Mouse (Mus musculus) forebrain, embryonic 16.5 days (tissue): ENCODE results near the gene Ccdc63. TPM values are rescaled to one million over a fixed set of nuclear protein-coding genes. Genes with fewer than 3 reads are reported as not detected.

Experiments
- ATAC-seq: fragments of 200-750 bp; cut with Nextera tagmentation; 2 replicates; pipeline ENCODE4 v1.8.0; 2017; ENCODE audit warnings: mild to moderate bottlenecking, moderate library complexity
- H3K27ac ChIP-seq: fragments of 300-500 bp; sonication (generic); 2 replicates; pipeline ENCODE4 v1.5.1; 2014; ENCODE audit warnings: low read length, control low read depth
- H3K27me3 ChIP-seq: fragments of 300-500 bp; sonication (generic); replicated peaks from 2 replicates; pipeline ENCODE4 v1.6.1; 2014; ENCODE audit warnings: low read length; ENCODE audit not compliant: control insufficient read depth, insufficient read depth
- H3K36me3 ChIP-seq: fragments of 300-500 bp; sonication (generic); 2 replicates; pipeline ENCODE4 v1.6.1; 2014; ENCODE audit not compliant: control insufficient read depth, insufficient read depth
- H3K4me1 ChIP-seq: fragments of 300-500 bp; sonication (generic); replicated peaks from 2 replicates; pipeline ENCODE4 v1.6.1; 2014; ENCODE audit warnings: low read length; ENCODE audit not compliant: control insufficient read depth, insufficient read depth
- H3K4me2 ChIP-seq: fragments of 300-500 bp; sonication (generic); 2 replicates; pipeline ENCODE4 v1.6.1; 2014; ENCODE audit warnings: mild to moderate bottlenecking, low read length, control low read depth
- H3K4me3 ChIP-seq: fragments of 300-500 bp; sonication (generic); replicated peaks from 2 replicates; pipeline ENCODE4 v1.5.1; 2014; ENCODE audit warnings: mild to moderate bottlenecking, low read length, control low read depth
- H3K9ac ChIP-seq: fragments of 300-500 bp; sonication (generic); replicated peaks from 2 replicates; pipeline ENCODE4 v1.6.1; 2014; ENCODE audit warnings: low read depth, low read length, control low read depth
- H3K9me3 ChIP-seq: fragments of 300-500 bp; sonication (generic); 2 replicates; pipeline ENCODE4 v1.6.1; 2016; ENCODE audit warnings: low read length; ENCODE audit not compliant: control insufficient read depth
- WGBS: fragments of 180-500 bp; shearing (Covaris S2); extraction: QIAGEN DNeasy Blood & Tissue Kit; methylation state at CpG from one replicate; pipeline ENCODE4 v1.1.7; 2014; 5-methylcytosine and 5-hydroxymethylcytosine counted together
- polyA plus RNA-seq: library from polyadenylated mRNA; unstranded; fragments of >200 nt; fragmentation: Nextera tagmentation; extraction: Ambion mirVana; gene quantifications from 2 replicates; pipeline ENCODE4 v1.2.1, GENCODE M21; 2015

Gene Ccdc63
- polyA plus RNA-seq, 1 experiment from 2014 or later: not detected

GRCm38 (mm10) chr5:122085291-122085690, 55.3 kb downstream of the Ccdc63 start:
- Histone ChIP-seq H3K4me3 (no peak overlapping the region), H3K4me1 (peaks cover 21% of the 10 kb centered on the region), H3K9me3 (no peaks in the 10 kb centered on the region), H3K36me3 (no peaks in the 10 kb centered on the region), H3K27me3 (no peaks in the 10 kb centered on the region), H3K4me2 (no peak overlapping the region), H3K27ac (no peak overlapping the region), H3K9ac (no peak overlapping the region)
- ATAC-seq: no peak
- WGBS: 81% methylated on average over 7 of the region's 7 CpGs

GRCm38 (mm10) chr5:122084470-122084869, 56.2 kb downstream of the Ccdc63 start:
- no peak overlapping the region for H3K4me2 ChIP-seq
- no peak overlapping the region for H3K4me3 ChIP-seq
- no peaks in the 10 kb centered on the region for H3K36me3 ChIP-seq
- peaks cover 21% of the 10 kb centered on the region for H3K4me1 ChIP-seq
- WGBS: 75% methylated on average over 3 of the region's 3 CpGs
- no peaks in the 10 kb centered on the region for H3K27me3 ChIP-seq
- H3K27ac ChIP-seq: no peak overlapping the region
- no peak overlapping the region for H3K9ac ChIP-seq
- ATAC-seq: no peak
- H3K9me3 ChIP-seq: no peaks in the 10 kb centered on the region

GRCm38 (mm10) chr5:122083282-122083681, 57.3 kb downstream of the Ccdc63 start:
- no peaks in the 10 kb centered on the region for H3K9me3 ChIP-seq
- no peak overlapping the region for H3K4me3 ChIP-seq
- no peaks in the 10 kb centered on the region for H3K36me3 ChIP-seq
- H3K4me1 ChIP-seq: peaks cover 21% of the 10 kb centered on the region
- no peak overlapping the region for H3K9ac ChIP-seq
- 95% methylated on average over 2 of the region's 2 CpGs for WGBS
- H3K27ac ChIP-seq: no peak overlapping the region
- H3K4me2 ChIP-seq: no peak overlapping the region
- no peak for ATAC-seq
- no peaks in the 10 kb centered on the region for H3K27me3 ChIP-seq

- Histone ChIP-seq H3K27ac (peak overlapping the region; percentile 17; the same call in 1 of the 2 replicates), H3K36me3 (no peaks in the 10 kb centered on the region), H3K4me2 (no peak overlapping the region), H3K4me3 (no peak overlapping the region), H3K27me3 (no peaks in the 10 kb centered on the region), H3K4me1 (peaks cover 17% of the 10 kb centered on the region), H3K9ac (no peak overlapping the region), H3K9me3 (no peaks in the 10 kb centered on the region)
- no peak for ATAC-seq
- WGBS: 91% methylated on average over 13 of the region's 13 CpGs
Measured at GRCm38 (mm10) chr5:122081471-122081870, 59.2 kb downstream of the Ccdc63 start.

GRCm38 (mm10) chr5:122080930-122081329, 59.7 kb downstream of the Ccdc63 start:
- H3K4me3 ChIP-seq: no peak overlapping the region
- no peaks in the 10 kb centered on the region for H3K9me3 ChIP-seq
- peaks cover 14% of the 10 kb centered on the region for H3K4me1 ChIP-seq
- peak; percentile 94 for ATAC-seq
- H3K4me2 ChIP-seq: no peak overlapping the region
- 35% methylated on average over 11 of the region's 11 CpGs for WGBS
- H3K9ac ChIP-seq: no peak overlapping the region
- H3K27me3 ChIP-seq: no peaks in the 10 kb centered on the region
- no peaks in the 10 kb centered on the region for H3K36me3 ChIP-seq
- H3K27ac ChIP-seq: peak overlapping the region; percentile 80

- WGBS: 86% methylated on average over 7 of the region's 7 CpGs
- H3K4me3 ChIP-seq: no peak overlapping the region
- ATAC-seq: no peak
- peaks cover 7% of the 10 kb centered on the region for H3K4me1 ChIP-seq
- H3K36me3 ChIP-seq: no peaks in the 10 kb centered on the region
- no peaks in the 10 kb centered on the region for H3K27me3 ChIP-seq
- no peak overlapping the region for H3K9ac ChIP-seq
- no peak overlapping the region for H3K4me2 ChIP-seq
- H3K9me3 ChIP-seq: no peaks in the 10 kb centered on the region
- no peak overlapping the region for H3K27ac ChIP-seq
Measured at GRCm38 (mm10) chr5:122079796-122080195, 60.8 kb downstream of the Ccdc63 start.

GRCm38 (mm10) chr5:122077244-122077643, 63.4 kb downstream of the Ccdc63 start:
- Histone ChIP-seq H3K9ac (no peak overlapping the region), H3K9me3 (no peaks in the 10 kb centered on the region), H3K4me1 (peaks cover 7% of the 10 kb centered on the region), H3K27ac (no peak overlapping the region), H3K4me3 (no peak overlapping the region), H3K27me3 (no peaks in the 10 kb centered on the region), H3K4me2 (no peak overlapping the region), H3K36me3 (no peaks in the 10 kb centered on the region)
- ATAC-seq: no peak
- WGBS: 69% methylated on average over 4 of the region's 4 CpGs

GRCm38 (mm10) chr5:122075736-122076135, 64.9 kb downstream of the Ccdc63 start:
- Histone ChIP-seq H3K4me2 (no peak overlapping the region), H3K27ac (no peak overlapping the region), H3K4me3 (no peak overlapping the region), H3K27me3 (no peaks in the 10 kb centered on the region), H3K9me3 (no peaks in the 10 kb centered on the region), H3K36me3 (no peaks in the 10 kb centered on the region), H3K4me1 (peaks cover 3% of the 10 kb centered on the region), H3K9ac (no peak overlapping the region)
- no peak for ATAC-seq
- 57% methylated on average over 3 of the region's 3 CpGs for WGBS

GRCm38 (mm10) chr5:122071997-122072396, 68.6 kb downstream of the Ccdc63 start:
- ATAC-seq: no peak
- no peaks in the 10 kb centered on the region for H3K27me3 ChIP-seq
- H3K4me2 ChIP-seq: no peak overlapping the region
- no peak overlapping the region for H3K4me3 ChIP-seq
- H3K4me1 ChIP-seq: no peaks in the 10 kb centered on the region
- 82% methylated on average over 4 of the region's 4 CpGs for WGBS
- no peak overlapping the region for H3K27ac ChIP-seq
- H3K36me3 ChIP-seq: no peaks in the 10 kb centered on the region
- no peak overlapping the region for H3K9ac ChIP-seq
- no peaks in the 10 kb centered on the region for H3K9me3 ChIP-seq
